Mouse (Mus musculus): ENCODE results near the gene Ift43.

- TF ChIP-seq CTCF (conservative IDR thresholded peaks at IDR 0.05; ENCODE audit: low read length) (no peak), NANOG (IDR thresholded peaks at IDR 0.05; ENCODE audit: borderline replicate concordance, low read length) (no peak)
These were observed 99.0 kb downstream of the Ift43 start for GRCm38 (mm10) chr12:86181320-86181751.
